Mouse (Mus musculus) forebrain, embryonic 14.5 days (tissue): ENCODE data around the gene Slc7a5. TPM values are rescaled to one million over a fixed set of nuclear protein-coding genes. Genes with fewer than 3 reads are reported as not detected.

Experiments
- ATAC-seq: fragments of 200-750 bp; cut with Nextera tagmentation; 2 replicates; pipeline ENCODE4 v1.8.0; 2017; ENCODE audit warnings: mild to moderate bottlenecking, moderate library complexity
- DNase-seq: peaks from one replicate; pipeline ENCODE4 v3.0.0-alpha.2; 2015; ENCODE audit warnings: low spot score
- H3K27ac ChIP-seq: fragments of 300-500 bp; sonication (generic); 2 replicates; pipeline ENCODE4 v1.5.1; 2014; ENCODE audit warnings: low read depth, mild to moderate bottlenecking, control low read depth, low read length, moderate library complexity
- H3K27me3 ChIP-seq: fragments of 300-500 bp; sonication (generic); replicated peaks from 2 replicates; pipeline ENCODE4 v1.6.1; 2014; ENCODE audit warnings: low read length, control low read depth, mixed read lengths; ENCODE audit not compliant: control insufficient read depth, insufficient read depth
- H3K36me3 ChIP-seq: fragments of 300-500 bp; sonication (generic); 2 replicates; pipeline ENCODE4 v1.6.1; 2014; ENCODE audit warnings: low read length, control low read depth; ENCODE audit not compliant: control insufficient read depth, insufficient read depth
- H3K4me1 ChIP-seq: fragments of 300-500 bp; sonication (generic); 2 replicates; pipeline ENCODE4 v1.6.1; 2014; ENCODE audit warnings: antibody characterized with exemption, low read length, control low read depth; ENCODE audit not compliant: control insufficient read depth, insufficient read depth
- H3K4me2 ChIP-seq: fragments of 300-500 bp; sonication (generic); 2 replicates; pipeline ENCODE4 v1.6.1; 2014; ENCODE audit warnings: mild to moderate bottlenecking, control low read depth, low read length
- H3K4me3 ChIP-seq: fragments of 300-500 bp; sonication (generic); 2 replicates; pipeline ENCODE4 v1.5.1; 2014; ENCODE audit warnings: low read depth, low read length, control low read depth
- H3K9ac ChIP-seq: fragments of 300-500 bp; sonication (generic); 2 replicates; pipeline ENCODE4 v1.6.1; 2014; ENCODE audit warnings: mild to moderate bottlenecking, low read length, control low read depth, moderate library complexity
- H3K9me3 ChIP-seq: fragments of 300-500 bp; sonication (generic); replicated peaks from 2 replicates; pipeline ENCODE4 v1.6.1; 2016; ENCODE audit warnings: low read length, control low read depth, mixed read lengths; ENCODE audit not compliant: control insufficient read depth
- WGBS: fragments of 180-500 bp; shearing (Covaris S2); extraction: QIAGEN DNeasy Blood & Tissue Kit; methylation state at CpG from one replicate; pipeline ENCODE4 v1.1.7; 2014; 5-methylcytosine and 5-hydroxymethylcytosine counted together
- polyA plus RNA-seq: library from polyadenylated mRNA; unstranded; fragments of >200 nt; fragmentation: Nextera tagmentation; extraction: Ambion mirVana; gene quantifications from 2 replicates; pipeline ENCODE4 v1.2.1, GENCODE M21; 2014

Gene Slc7a5
- 37.9 and 39.7 TPM in 2 replicates for polyA plus RNA-seq

DNA sequence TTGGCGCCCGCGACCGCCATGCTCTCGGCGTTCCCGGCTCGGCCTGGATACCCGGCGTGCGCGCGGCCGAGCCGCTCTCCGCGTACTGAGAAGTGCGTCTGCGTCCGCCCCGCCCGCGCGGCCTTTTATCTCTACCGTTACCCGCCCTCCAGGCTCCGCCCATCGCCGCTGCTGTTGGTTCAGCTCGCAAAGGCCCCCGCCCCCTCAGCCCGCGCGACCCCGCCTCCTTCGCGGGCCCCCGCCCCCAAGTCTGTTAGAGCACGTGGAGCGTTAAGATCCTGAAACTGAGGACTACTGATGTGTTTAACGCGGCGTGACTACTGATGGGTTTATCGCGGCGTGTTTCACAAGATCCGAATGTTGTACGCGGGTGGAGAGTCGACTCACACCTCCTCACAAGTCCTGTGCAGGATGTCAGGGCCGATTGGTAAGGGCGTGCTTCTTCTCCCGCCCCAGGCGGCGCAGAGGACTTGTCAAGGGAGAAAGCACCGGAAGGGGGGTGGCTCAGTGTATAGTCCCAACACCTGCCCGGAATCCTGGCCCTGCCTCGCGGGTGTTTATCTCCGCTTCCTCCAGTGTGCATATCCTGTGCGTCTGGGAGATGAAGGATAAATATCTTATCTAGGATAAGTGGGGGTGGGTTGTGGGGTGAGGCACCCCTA is at the start of gene Slc7a5:
Gene Slc7a5 (minus strand): TSS at position 108 of the 662 bp plus-strand sequence.
- H3K4me2 ChIP-seq, result peak within 1 kb of the TSS; percentile 95
- no peaks in the 10 kb centered on the region for H3K9me3 ChIP-seq
- H3K27ac ChIP-seq, result peak within 1 kb of the TSS; percentile 36; the same call in 1 of the 2 replicates
- peak within 1 kb of the TSS; percentile 74 for H3K9ac ChIP-seq
- H3K4me1 ChIP-seq, result peaks cover 18% of the 10 kb centered on the region
- WGBS, result under 1% methylated on average over 43 of the region's 61 CpGs
- peak; percentile 95 for ATAC-seq
- H3K27me3 ChIP-seq, result no peaks in the 10 kb centered on the region; the same call in 1 of the 2 replicates
- DNase-seq, result peak; percentile 99
- no peaks in the 10 kb centered on the region for H3K36me3 ChIP-seq
- H3K4me3 ChIP-seq, result peak within 1 kb of the TSS; percentile 75

DNA sequence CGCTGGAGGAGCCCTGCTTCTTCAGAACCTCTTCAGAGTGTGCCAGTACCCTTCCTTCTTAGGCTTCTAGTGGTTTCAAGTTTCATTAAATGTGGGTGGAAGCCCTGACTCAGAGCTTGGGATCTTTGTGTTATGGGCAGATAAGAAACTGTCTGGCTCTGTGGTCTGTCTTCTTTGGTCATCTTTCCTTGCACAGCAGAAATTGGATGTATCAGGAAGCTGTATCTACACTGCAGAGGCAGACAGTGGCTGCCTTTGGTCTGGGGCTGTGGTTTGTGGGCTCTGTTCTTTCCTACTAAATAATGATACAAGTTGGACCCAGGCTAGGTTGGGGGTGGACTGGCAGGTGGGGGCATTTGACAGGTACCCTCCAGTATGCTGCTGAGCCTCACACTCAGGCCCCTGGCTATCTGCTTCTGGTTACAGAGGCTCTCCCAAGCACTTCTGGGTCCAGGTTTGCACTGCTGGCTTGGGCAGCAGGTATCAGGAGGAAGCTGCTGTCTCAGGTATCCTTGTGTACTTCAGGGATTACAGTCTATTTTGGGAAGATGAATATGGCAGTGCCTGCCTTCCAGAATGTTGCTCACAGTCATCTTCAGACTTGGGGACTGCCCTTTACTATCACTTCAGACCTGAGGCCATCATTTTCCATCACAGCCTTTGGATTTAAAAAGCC is 48.5 kb upstream of the Slc7a5 start:
- Histone ChIP-seq H3K4me3 (no peak overlapping the region), H3K4me2 (no peak overlapping the region), H3K4me1 (peaks cover 15% of the 10 kb centered on the region), H3K9ac (no peak overlapping the region), H3K27me3 (no peaks in the 10 kb centered on the region), H3K36me3 (peaks cover 25% of the 10 kb centered on the region), H3K9me3 (no peaks in the 10 kb centered on the region), H3K27ac (no peak overlapping the region)
- DNase-seq (no peak), ATAC-seq (no peak)
- WGBS, result 74% methylated on average over 1 of the region's 1 CpGs

DNA sequence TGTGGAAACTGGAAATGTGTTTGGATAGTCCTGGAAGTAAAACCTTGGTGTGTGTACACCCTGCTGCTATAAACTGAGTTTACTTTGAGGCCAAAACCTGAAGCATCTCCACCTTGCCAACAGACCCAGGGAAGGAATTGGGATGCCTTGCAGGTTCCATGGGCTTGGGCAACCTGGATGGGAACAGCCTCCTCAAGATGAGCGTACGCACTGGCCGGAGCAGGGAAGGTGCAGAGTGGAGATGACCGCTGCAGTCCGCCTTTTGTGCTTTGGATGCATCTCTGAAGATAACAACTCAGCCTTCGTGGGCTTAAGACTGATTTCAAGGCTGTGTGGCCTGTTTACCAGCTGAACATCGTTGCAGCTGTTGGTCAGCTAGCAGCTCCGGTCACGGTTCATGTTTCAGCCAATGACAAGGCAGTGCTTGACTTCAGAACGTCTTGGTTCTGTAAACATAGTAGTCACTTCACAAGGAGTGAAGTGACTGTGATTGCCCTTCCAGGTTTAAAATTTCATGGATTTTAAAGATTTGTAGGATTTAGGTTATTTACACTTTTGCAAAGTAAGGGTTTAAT is 47.6 kb upstream of the Slc7a5 start:
- Histone ChIP-seq H3K27ac (no peak overlapping the region), H3K4me2 (no peak overlapping the region), H3K36me3 (peaks cover 25% of the 10 kb centered on the region), H3K9ac (no peak overlapping the region), H3K4me3 (no peak overlapping the region), H3K9me3 (no peaks in the 10 kb centered on the region), H3K27me3 (no peaks in the 10 kb centered on the region), H3K4me1 (peaks cover 15% of the 10 kb centered on the region)
- ATAC-seq, result no peak
- 90% methylated on average over 10 of the region's 10 CpGs for WGBS
- DNase-seq, result no peak

GRCm38 (mm10) chr8:121953821-121954545 is 46.5 kb upstream of the Slc7a5 start:
- WGBS, result 74% methylated on average over 3 of the region's 3 CpGs
- H3K4me3 ChIP-seq, result no peak overlapping the region
- peaks cover 25% of the 10 kb centered on the region for H3K36me3 ChIP-seq
- ATAC-seq, result no peak
- H3K4me2 ChIP-seq, result no peak overlapping the region
- no peak overlapping the region for H3K9ac ChIP-seq
- H3K9me3 ChIP-seq, result no peaks in the 10 kb centered on the region
- H3K4me1 ChIP-seq, result peaks cover 19% of the 10 kb centered on the region
- no peak overlapping the region for H3K27ac ChIP-seq
- no peak for DNase-seq
- no peaks in the 10 kb centered on the region for H3K27me3 ChIP-seq

DNA sequence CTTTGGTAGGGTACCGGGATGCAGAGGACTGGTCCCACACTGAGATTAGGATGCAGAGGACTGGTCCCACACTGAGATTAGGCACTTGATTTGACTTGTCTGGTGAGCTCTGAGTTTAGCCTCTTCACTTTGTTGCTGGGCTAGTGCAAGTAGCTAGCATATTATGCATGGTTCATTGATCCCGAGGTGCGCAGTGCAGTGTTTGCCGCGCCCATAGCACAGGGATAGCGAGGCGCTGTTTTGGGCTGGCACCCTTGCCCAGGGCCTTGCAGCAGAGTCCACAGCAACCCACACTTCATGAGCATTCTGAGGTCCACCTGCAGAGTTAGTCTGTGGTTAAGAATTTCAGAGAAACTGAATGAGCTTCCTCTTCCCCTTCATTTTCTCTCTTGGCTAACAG is 45.3 kb upstream of the Slc7a5 start:
- 81% methylated on average over 7 of the region's 7 CpGs for WGBS
- Histone ChIP-seq H3K4me2 (peak overlapping the region; percentile 80), H3K27me3 (no peaks in the 10 kb centered on the region), H3K27ac (no peak overlapping the region), H3K4me3 (no peak overlapping the region), H3K9me3 (no peaks in the 10 kb centered on the region), H3K4me1 (peaks cover 25% of the 10 kb centered on the region), H3K9ac (no peak overlapping the region; the same call in 1 of the 2 replicates), H3K36me3 (peaks cover 25% of the 10 kb centered on the region)
- DNase-seq (no peak), ATAC-seq (no peak)

DNA sequence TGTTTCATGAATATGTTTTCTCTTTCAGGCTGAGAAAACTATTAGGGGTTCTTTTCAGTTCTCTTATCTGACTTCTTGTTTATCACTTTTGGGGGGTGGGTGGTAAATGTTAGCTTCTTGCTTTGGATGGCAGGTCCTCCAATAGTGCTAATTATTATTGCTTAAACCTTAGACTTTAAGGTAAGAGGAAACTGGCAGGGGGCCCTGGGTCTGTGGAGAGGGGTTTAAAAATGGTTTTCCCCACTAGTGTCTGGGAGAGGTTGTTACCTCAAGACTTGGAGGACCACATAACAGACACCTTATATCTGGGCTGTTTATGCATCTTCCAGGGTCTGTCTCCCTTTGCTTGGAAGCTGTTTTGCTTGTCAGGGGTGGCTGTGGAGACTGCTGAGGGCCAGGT is 44.6 kb upstream of the Slc7a5 start:
- H3K9ac ChIP-seq, result peak overlapping the region; percentile 47
- 0 out of 2 replicates have a peak overlapping the region, but pooled peaks have one; percentile 21 for H3K27ac ChIP-seq
- ATAC-seq (no peak), DNase-seq (no peak)
- H3K4me3 ChIP-seq, result peak overlapping the region; percentile 93; the same call in 1 of the 2 replicates
- peak overlapping the region; percentile 80 for H3K4me2 ChIP-seq
- H3K36me3 ChIP-seq, result peaks cover 25% of the 10 kb centered on the region
- no peaks in the 10 kb centered on the region for H3K27me3 ChIP-seq
- H3K4me1 ChIP-seq, result peaks cover 30% of the 10 kb centered on the region
- H3K9me3 ChIP-seq, result no peaks in the 10 kb centered on the region

DNA sequence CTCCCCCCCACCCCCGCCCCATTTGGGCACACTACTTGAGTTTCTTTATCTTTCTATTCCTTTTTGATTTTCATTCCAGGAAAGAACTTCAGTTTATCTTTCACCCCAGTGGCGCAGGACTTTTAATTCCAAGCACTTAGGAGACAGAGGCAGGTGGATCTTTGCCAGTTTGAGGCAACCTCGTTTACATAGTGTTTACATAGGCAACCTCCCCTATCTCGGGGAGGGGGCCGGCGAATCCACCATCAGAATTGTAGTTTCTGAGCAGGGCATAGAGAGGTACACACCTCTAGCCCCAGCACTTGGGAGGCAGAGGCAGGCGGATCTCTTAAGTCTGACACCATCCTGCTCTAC is 44.1 kb upstream of the Slc7a5 start:
- Histone ChIP-seq H3K36me3 (peaks cover 25% of the 10 kb centered on the region), H3K4me3 (peak overlapping the region; percentile 93), H3K4me2 (peak overlapping the region; percentile 80), H3K9ac (peak overlapping the region; percentile 97), H3K27ac (no peak overlapping the region), H3K9me3 (no peaks in the 10 kb centered on the region), H3K27me3 (no peaks in the 10 kb centered on the region), H3K4me1 (peaks cover 33% of the 10 kb centered on the region)
- DNase-seq (no peak), ATAC-seq (no peak)
- WGBS, result 27% methylated on average over 7 of the region's 7 CpGs

GRCm38 (mm10) chr8:121950749-121951655 is 43.5 kb upstream of the Slc7a5 start:
- Histone ChIP-seq H3K4me3 (peak overlapping the region; percentile 93), H3K4me1 (peaks cover 33% of the 10 kb centered on the region), H3K9me3 (no peaks in the 10 kb centered on the region), H3K4me2 (peak overlapping the region; percentile 80), H3K36me3 (peaks cover 22% of the 10 kb centered on the region), H3K27ac (peak overlapping the region; percentile 96), H3K9ac (peak overlapping the region; percentile 97), H3K27me3 (no peaks in the 10 kb centered on the region)
- ATAC-seq (peak; percentile 5), DNase-seq (peak; percentile 55)
- WGBS, result 1% methylated on average over 82 of the region's 97 CpGs
